Mouse (Mus musculus) kidney, adult 2 months (tissue): Measurements from ENCODE around the gene Tex21.

Experiments
- CTCF ChIP-seq: fragments of 200-500 bp; conservative IDR thresholded peaks from 2 replicates; pipeline ENCODE4 v1.5.1; 2011; ENCODE audit warnings: low read depth, mild to moderate bottlenecking, control low read depth, low read length, moderate library complexity, mixed read lengths; ENCODE audit not compliant: insufficient read depth, insufficient read length
- POLR2A ChIP-seq: fragments of 200-500 bp; IDR thresholded peaks from one replicate; pipeline ENCODE4 v1.6.1; 2011; ENCODE audit warnings: low read depth, low read length, control low read depth

DNA sequence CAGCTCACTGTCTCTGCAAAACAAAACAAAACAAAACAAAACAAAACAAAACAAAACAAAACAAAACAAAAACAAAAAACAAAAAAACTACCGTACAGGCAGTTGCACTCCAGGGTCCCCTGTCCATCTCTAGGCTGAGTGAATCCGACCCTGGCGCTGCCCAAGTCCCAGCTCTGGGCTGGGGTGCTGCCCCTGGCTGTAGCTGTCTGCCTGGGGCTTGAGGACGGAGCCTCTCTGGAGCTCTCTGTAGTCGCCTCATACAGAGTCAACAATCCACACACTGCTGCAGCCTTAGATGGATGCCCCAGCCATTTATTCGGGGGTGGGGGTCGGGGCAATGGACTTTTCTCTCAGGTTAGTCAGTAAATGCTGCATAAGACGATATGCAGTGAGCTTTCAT lies 49.5 kb downstream of the Tex21 start:
- TF ChIP-seq CTCF = no peak
- no peak for TF ChIP-seq POLR2A
